Mouse (Mus musculus) liver, embryonic 14.5 days (tissue): ENCODE measurements around the gene Ripor1. TPM values are rescaled to one million over a fixed set of nuclear protein-coding genes. Genes with fewer than 3 reads are reported as not detected.

Experiments
- ATAC-seq: fragments of 200-750 bp; cut with Nextera tagmentation; 2 replicates; pipeline ENCODE4 v1.8.0; 2017; ENCODE audit warnings: moderate number of reproducible peaks, mild to moderate bottlenecking, moderate library complexity; ENCODE audit not compliant: insufficient read depth
- DNase-seq, 3 experiments: peaks; one replicate each; pipeline ENCODE4 v3.0.0-alpha.2; 2012 to 2013; ENCODE audit warnings: low read depth in 3 of 3, low spot score in 3 of 3
- H3K27ac ChIP-seq: fragments of 300-500 bp; sonication (generic); 2 replicates; pipeline ENCODE4 v1.5.1; 2014; ENCODE audit warnings: moderate library complexity, mild to moderate bottlenecking, control low read depth, inconsistent platforms
- H3K27me3 ChIP-seq: fragments of 300-500 bp; sonication (generic); 2 replicates; pipeline ENCODE4 v1.6.1; 2014; ENCODE audit warnings: mild to moderate bottlenecking, low read length, moderate library complexity; ENCODE audit not compliant: control insufficient read depth, insufficient read depth
- H3K36me3 ChIP-seq: fragments of 300-500 bp; sonication (generic); replicated peaks from 2 replicates; pipeline ENCODE4 v1.6.1; 2014; ENCODE audit warnings: low read depth; ENCODE audit not compliant: control insufficient read depth, insufficient read depth
- H3K4me1 ChIP-seq, 2 experiments: fragments of 200-500 bp in 1 of 2; fragments of 300-500 bp in 1 of 2; sonication (generic) in 1 of 2; replicated peaks; 2 replicates each; pipeline ENCODE4 v1.6.1; 2012 to 2014; ENCODE audit warnings: antibody characterized with exemption in 1 of 2, inconsistent platforms in 1 of 2, low read length in 1 of 2; ENCODE audit not compliant: control insufficient read depth in 2 of 2, insufficient read depth in 2 of 2
- H3K4me2 ChIP-seq: fragments of 300-500 bp; sonication (generic); 2 replicates; pipeline ENCODE4 v1.6.1; 2014; ENCODE audit warnings: low read depth, mild to moderate bottlenecking, control low read depth, moderate library complexity
- H3K4me3 ChIP-seq, 2 experiments: fragments of 200-500 bp in 1 of 2; fragments of 300-500 bp in 1 of 2; sonication (generic) in 1 of 2; 2 replicates each; pipeline ENCODE4 v1.5.1; 2012 to 2014; ENCODE audit warnings: low read depth in 2 of 2, low read length in 2 of 2, mild to moderate bottlenecking in 2 of 2, control low read depth in 1 of 2, inconsistent platforms in 1 of 2, moderate library complexity in 1 of 2; ENCODE audit not compliant: insufficient read depth in 1 of 2
- H3K9ac ChIP-seq: fragments of 300-500 bp; sonication (generic); replicated peaks from 2 replicates; pipeline ENCODE4 v1.6.1; 2014; ENCODE audit warnings: mild to moderate bottlenecking, control low read depth, moderate library complexity
- H3K9me3 ChIP-seq: fragments of 300-500 bp; sonication (generic); 2 replicates; pipeline ENCODE4 v1.6.1; 2016; ENCODE audit warnings: low read length, mixed read lengths; ENCODE audit not compliant: control insufficient read depth
- CTCF ChIP-seq: IDR thresholded peaks from 2 replicates; pipeline ENCODE4 v1.5.1; 2016; ENCODE audit warnings: antibody characterized with exemption, low read depth, control low read depth
- EP300 ChIP-seq: IDR thresholded peaks from 2 replicates; pipeline ENCODE4 v1.6.1; 2016; ENCODE audit warnings: antibody characterized with exemption, low read depth
- WGBS: fragments of 180-500 bp; shearing (Covaris S2); extraction: QIAGEN DNeasy Blood & Tissue Kit; methylation state at CpG from one replicate; pipeline ENCODE4 v1.1.7; 2014; ENCODE audit not compliant: insufficient replicate concordance; 5-methylcytosine and 5-hydroxymethylcytosine counted together
- polyA plus RNA-seq, 2 experiments: library from polyadenylated mRNA; depleted of rRNA in 1 of 2; stranded (reverse) in 1 of 2; unstranded in 1 of 2; fragments of >200 nt; fragmentation: Nextera tagmentation in 1 of 2; extraction: Ambion mirVana in 1 of 2; gene quantifications; 2 replicates each; pipeline versions ENCODE4 v1.2.1 to v1.2.3; 2012 to 2014

Ripor1 gene
- polyA plus RNA-seq, 2 experiments, result 4.5 to 4.9 TPM

DNA sequence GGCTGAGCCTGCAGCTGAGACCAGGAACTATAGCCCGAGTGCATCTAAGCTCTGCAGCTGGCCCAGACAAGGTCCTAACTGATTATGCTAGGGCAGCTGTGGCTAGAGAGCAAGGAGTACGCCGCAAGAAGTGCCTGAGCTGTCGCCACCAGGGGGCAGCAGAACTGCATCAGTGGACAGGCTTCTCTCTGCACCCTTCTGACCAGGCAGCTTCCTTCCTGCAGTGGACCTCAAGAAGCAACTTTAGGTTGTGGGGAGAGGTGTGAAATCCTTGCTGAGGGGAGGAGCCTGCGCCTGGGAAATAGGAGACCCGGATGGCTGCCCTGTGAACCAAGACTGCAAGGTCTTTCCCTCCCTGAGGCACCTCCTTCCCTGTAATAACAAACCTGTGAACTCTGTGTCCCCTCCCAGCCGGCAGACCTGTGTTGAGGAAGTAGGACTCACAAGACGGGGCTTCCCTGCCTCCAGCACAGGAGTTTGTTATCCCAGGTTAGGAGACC lies 17.4 kb downstream of the Ripor1 start:
- peak; percentile 81 for ATAC-seq
- no peaks in the 10 kb centered on the region for H3K9me3 ChIP-seq
- no peak overlapping the region for H3K9ac ChIP-seq
- H3K4me3 ChIP-seq, result no peak overlapping the region
- no peaks in the 10 kb centered on the region for H3K27me3 ChIP-seq
- no peaks in the 10 kb centered on the region; a peak in 1 of 4 replicates for H3K4me1 ChIP-seq
- WGBS, result 4% methylated on average over 8 of the region's 8 CpGs
- peak; percentile 77 to 81 (median 78) for DNase-seq
- no peak overlapping the region for H3K4me2 ChIP-seq
- TF ChIP-seq EP300, result no peak
- TF ChIP-seq CTCF, result peak; percentile 99
- H3K36me3 ChIP-seq, result peaks cover 6% of the 10 kb centered on the region
- H3K27ac ChIP-seq, result no peak overlapping the region

DNA sequence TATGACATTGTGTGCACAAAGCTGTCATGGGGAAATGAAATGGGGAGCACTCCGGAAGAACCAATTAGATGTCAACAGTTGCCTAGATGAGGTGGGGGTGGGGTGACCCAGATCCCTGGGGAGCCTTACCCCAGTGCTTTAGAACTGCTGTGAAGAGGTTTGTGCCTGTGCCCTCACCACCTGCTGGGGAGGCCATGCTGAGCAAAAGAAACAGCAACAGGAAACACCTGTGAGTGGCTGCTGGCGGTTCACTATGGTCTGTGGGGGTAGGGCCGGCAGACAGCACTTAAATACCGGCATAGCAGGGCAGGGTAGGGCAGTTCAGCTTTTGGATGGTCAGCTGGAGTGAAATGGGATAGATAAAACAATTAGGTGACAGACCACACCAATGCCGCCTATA lies 18.1 kb downstream of the Ripor1 start:
- Histone ChIP-seq H3K4me2 (no peak overlapping the region), H3K27ac (no peak overlapping the region), H3K4me3 (no peak overlapping the region), H3K27me3 (no peaks in the 10 kb centered on the region), H3K9ac (no peak overlapping the region), H3K36me3 (peaks cover 6% of the 10 kb centered on the region), H3K9me3 (no peaks in the 10 kb centered on the region), H3K4me1 (no peaks in the 10 kb centered on the region; a peak in 1 of 4 replicates)
- no peak for ATAC-seq
- 34% methylated on average over 5 of the region's 5 CpGs for WGBS
- no peak for DNase-seq
- TF ChIP-seq EP300, result no peak
- no peak for TF ChIP-seq CTCF

DNA sequence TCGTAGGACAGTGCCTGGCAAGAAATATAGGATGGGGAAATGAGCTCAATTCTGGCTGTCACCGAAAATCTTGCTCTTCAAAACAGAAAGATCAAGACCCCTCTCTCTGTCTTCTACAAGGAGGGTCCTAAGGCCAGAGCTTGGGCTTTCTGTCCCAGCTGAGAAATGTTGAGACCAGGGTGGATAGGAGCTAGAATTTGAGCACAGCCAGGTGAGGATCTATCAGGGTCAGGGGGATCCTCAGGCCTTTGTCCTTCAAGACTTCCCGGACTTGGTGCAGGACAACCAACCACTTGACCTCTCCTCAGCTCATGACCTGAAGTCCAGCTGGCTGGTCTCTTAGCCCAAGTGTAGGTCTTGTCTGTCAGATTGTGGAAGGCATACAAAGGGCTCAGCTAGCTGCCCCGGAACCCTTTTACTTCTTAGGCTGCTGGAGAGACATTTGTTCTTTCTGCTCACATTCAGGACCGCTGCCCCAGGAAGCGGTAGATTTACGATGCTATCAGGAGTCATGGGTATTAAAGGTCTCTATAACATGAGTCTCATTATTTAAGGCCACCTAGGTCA lies 18.7 kb downstream of the Ripor1 start:
- TF ChIP-seq CTCF (no peak), EP300 (no peak)
- DNase-seq, result no peak
- no peak for ATAC-seq
- Histone ChIP-seq H3K4me1 (no peaks in the 10 kb centered on the region; a peak in 1 of 4 replicates), H3K27me3 (no peaks in the 10 kb centered on the region), H3K27ac (no peak overlapping the region), H3K9ac (no peak overlapping the region), H3K36me3 (peaks cover 6% of the 10 kb centered on the region), H3K4me3 (no peak overlapping the region), H3K9me3 (no peaks in the 10 kb centered on the region), H3K4me2 (no peak overlapping the region)
- WGBS, result 58% methylated on average over 7 of the region's 7 CpGs

DNA sequence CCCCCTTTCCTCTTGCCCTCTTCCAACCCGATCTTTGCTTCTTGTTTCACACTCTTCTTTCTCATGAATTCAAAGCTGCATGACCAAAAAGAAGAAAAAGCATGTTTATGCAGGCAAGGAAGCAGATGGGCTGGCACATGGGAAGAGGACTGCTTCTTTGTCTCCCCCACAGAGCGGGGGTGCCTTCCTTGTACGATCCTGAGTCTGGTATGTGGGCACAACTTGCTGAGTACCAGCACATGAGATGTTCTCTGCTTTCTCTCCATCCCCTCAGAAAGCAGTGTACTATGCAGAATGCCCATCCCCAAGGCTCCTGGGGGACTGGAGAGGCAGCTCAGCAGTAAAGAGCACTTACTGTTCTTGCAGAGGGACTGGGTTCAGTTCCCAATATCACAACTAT lies 19.3 kb downstream of the Ripor1 start:
- DNase-seq, result no peak
- Histone ChIP-seq H3K27me3 (no peaks in the 10 kb centered on the region), H3K4me1 (no peaks in the 10 kb centered on the region; a peak in 1 of 4 replicates), H3K9me3 (no peaks in the 10 kb centered on the region), H3K4me3 (no peak overlapping the region), H3K36me3 (peaks cover 6% of the 10 kb centered on the region), H3K27ac (no peak overlapping the region), H3K9ac (no peak overlapping the region), H3K4me2 (no peak overlapping the region)
- no peak for ATAC-seq
- WGBS, result 49% methylated on average over 3 of the region's 3 CpGs
- TF ChIP-seq CTCF, result no peak

DNA sequence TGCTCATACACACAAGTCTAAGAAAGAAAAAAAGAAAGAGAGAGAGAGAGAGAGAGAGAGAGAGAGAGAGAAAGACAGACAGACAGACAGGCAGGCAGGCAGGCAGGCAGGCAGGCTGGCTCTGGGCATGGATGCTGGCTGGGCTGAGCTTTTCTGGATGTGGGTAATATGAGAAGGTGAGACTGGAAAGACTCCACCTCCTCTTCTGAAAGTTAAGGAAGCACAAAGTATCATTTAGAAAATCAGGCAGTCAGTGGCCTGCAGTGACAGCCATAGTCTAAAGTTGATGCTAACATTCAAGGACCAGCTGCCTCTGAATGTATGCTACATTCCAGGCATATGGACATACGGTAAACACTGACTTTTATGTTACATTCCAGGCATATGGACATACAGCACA lies 19.8 kb downstream of the Ripor1 start:
- Histone ChIP-seq H3K27ac (no peak overlapping the region), H3K27me3 (no peaks in the 10 kb centered on the region), H3K4me2 (no peak overlapping the region), H3K4me1 (no peaks in the 10 kb centered on the region; a peak in 1 of 4 replicates), H3K4me3 (no peak overlapping the region), H3K36me3 (peaks cover 5% of the 10 kb centered on the region), H3K9me3 (no peaks in the 10 kb centered on the region), H3K9ac (no peak overlapping the region)
- ATAC-seq (no peak), DNase-seq (no peak)
- TF ChIP-seq EP300, result no peak
- TF ChIP-seq CTCF, result no peak
- 87% methylated on average over 1 of the region's 1 CpGs for WGBS
